In the genomic region with DNA sequence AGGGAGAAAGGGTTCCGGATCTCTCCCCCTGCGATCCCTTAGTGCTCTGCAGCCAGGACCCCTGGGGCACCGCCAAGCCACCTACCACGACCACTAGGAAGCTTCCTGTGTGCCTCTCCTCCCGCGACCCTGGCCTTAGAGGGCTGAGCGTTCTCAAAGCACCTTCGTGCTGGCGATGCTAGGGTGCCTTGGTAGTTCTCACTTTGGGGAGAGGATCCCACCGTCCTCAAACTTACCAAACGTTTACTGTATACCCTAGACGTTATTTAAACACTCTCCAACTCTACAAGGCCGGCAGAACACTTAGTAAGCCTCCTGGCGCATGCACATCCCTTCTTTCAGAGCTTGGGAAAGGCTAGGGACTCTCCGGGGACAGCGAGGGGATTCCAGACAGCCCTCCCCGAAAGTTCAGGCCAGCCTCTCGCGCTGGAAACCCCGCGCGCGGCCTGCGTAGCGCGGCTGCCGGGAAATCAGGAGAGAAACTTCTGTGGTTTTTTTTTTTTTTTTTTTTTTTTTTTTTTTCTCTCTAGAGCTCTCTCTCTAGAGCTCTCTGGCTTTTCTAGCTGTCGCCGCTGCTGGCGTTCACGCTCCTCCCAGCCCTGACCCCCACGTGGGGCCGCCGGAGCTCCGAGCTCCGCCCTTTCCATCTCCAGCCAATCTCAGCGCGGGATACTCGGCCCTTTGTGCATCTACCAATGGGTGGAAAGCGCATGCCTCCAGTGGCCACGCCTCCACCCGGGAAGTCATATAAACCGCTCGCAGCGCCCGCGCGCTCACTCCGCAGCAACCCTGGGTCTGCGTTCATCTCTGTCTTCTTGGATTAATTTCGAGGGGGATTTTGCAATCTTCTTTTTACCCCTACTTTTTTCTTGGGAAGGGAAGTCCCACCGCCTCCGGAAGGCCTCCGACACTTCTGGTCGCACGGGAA, we compare ENCODE assay signal across 1 mouse cellular context.
TF ChIP-seq lines count a peak whose summit lies in the region.

Gene Gadd45b (plus strand): TSS at position 775 of the 928 bp plus-strand sequence.

TF ChIP-seq in myocyte, 11 proteins besides CTCF, POLR2A, EP300 and RAD21 (continued from another document):
- TF ChIP-seq REST (IDR thresholded peaks at IDR 0.05; ENCODE audit: insufficient read depth, insufficient read length) (peak; percentile 10), USF1 (IDR thresholded peaks at IDR 0.05; ENCODE audit: low read depth) (peak; percentile 32)
